ENCODE assay signal across 8 mouse cellular contexts in the genomic region with DNA sequence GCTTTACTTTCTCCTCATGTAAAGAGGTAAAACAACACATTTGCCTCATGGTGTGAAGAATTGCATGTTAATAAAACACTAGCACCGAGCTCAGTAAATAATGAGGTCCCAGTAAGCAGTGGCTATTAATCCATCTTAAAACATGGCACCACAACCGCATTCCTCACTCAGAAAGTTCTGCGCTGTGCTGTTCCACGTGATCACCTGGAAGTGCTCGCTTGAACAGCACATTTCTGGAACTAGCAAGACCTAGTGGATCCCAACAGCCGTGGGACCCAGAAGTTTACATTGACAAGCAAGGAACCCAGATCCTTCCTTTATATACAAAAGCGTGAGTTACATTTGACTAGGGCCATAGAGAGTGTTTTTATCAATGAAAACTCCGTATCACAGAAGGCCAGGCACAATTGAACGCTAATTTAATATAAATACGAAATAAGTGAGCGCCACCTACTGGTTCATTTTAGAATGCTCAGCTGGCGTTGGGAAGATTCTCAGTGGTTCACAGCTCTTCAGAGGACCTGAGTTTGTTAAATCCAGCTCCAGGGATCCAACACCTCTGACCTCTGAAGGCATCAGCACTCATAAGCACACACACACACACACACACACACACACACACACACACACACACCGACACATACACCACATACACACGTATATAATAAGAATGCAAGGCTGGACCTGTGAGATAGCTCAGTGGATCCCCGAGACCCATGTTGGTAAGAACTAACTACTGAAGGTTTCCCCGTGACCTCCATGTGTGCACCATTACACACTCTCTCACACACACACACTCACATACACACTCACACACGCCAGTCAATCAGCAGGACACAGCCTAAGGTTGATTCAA. TPM values are rescaled to one million over a fixed set of nuclear protein-coding genes. Genes with fewer than 3 reads are reported as not detected.
A peak's percentile ranks its signal among the peaks of the same experiment; 100 is the strongest.
DNase-seq lines count a peak whose midpoint lies in the region; ATAC-seq lines count a peak whose summit lies in the region.

No protein-coding gene starts in this region.

- peak; percentile 42 for DNase-seq in urinary bladder, postnatal 14 days (ENCODE audit: low spot score)
- DNase-seq in urinary bladder, adult 18-20 months (ENCODE audit: low spot score in 2 of 2): no peak
- DNase-seq in cerebellum, postnatal 14 days: peak; percentile 74 to 78
- DNase-seq in frontal cortex, postnatal 36 days (ENCODE audit: low spot score in 2 of 2): peak; percentile 55 to 76
- DNase-seq in neural tube, embryonic 10.5 days (ENCODE audit: extremely low spot score, low spot score): peak; percentile 66
- DNase-seq in urinary bladder, adult 2 months (ENCODE audit: low spot score): no peak

- H3K4me3 ChIP-seq in kidney, embryonic 16.5 days (ENCODE audit: low read length): 0 out of 2 replicates have a peak overlapping the region, but pooled peaks have one; percentile 2
- H3K4me3 ChIP-seq in liver, embryonic 16.5 days (ENCODE audit: low read depth, low read length): no peak overlapping the region

- H3K4me2 ChIP-seq in kidney, embryonic 16.5 days (replicated peaks; ENCODE audit: low read depth, low read length): peak overlapping the region; percentile 41; the same call in 1 of the 2 replicates
- H3K4me2 ChIP-seq in liver, embryonic 16.5 days (ENCODE audit: low read depth, low read length): peak overlapping the region; percentile 4; the same call in 1 of the 2 replicates

- peaks cover 7% of the 10 kb centered on the region; the same call in 1 of the 2 replicates for H3K4me1 ChIP-seq in kidney, embryonic 16.5 days (ENCODE audit: insufficient read depth, low read length)
- no peaks in the 10 kb centered on the region for H3K4me1 ChIP-seq in liver, embryonic 16.5 days (ENCODE audit: control insufficient read depth, low read depth, low read length)

- 36% methylated on average over 17 of the region's 17 CpGs for WGBS in kidney, embryonic 16.5 days
- WGBS in liver, embryonic 16.5 days (ENCODE audit: insufficient replicate concordance): 29% methylated on average over 17 of the region's 17 CpGs

- ATAC-seq in kidney, embryonic 16.5 days (ENCODE audit: low FRiP score, low TSS enrichment): peak; percentile 29; the same call in 1 of the 2 replicates
- ATAC-seq in liver, embryonic 16.5 days (ENCODE audit: low read depth): no peak

- no peak overlapping the region for H3K9ac ChIP-seq in kidney, embryonic 16.5 days (replicated peaks; ENCODE audit: low read length)
- H3K9ac ChIP-seq in liver, embryonic 16.5 days (ENCODE audit: low read depth, low read length): no peak overlapping the region

- no peaks in the 10 kb centered on the region for H3K27me3 ChIP-seq in kidney, embryonic 16.5 days (ENCODE audit: insufficient read depth, low read length)
- H3K27me3 ChIP-seq in liver, embryonic 16.5 days (ENCODE audit: control insufficient read depth, insufficient read depth, low read depth, low read length): no peaks in the 10 kb centered on the region

- H3K9me3 ChIP-seq in kidney, embryonic 16.5 days (ENCODE audit: low read length): no peaks in the 10 kb centered on the region
- H3K9me3 ChIP-seq in liver, embryonic 16.5 days (replicated peaks; ENCODE audit: control insufficient read depth, low read length): no peaks in the 10 kb centered on the region

- no peak overlapping the region for H3K27ac ChIP-seq in kidney, embryonic 16.5 days (ENCODE audit: low read length)
- no peak overlapping the region for H3K27ac ChIP-seq in liver, embryonic 16.5 days (ENCODE audit: low read length)

- H3K36me3 ChIP-seq in kidney, embryonic 16.5 days (ENCODE audit: insufficient read depth, low read length): no peaks in the 10 kb centered on the region
- no peaks in the 10 kb centered on the region for H3K36me3 ChIP-seq in liver, embryonic 16.5 days (ENCODE audit: control insufficient read depth, insufficient read depth)

RNA-seq across cellular contexts. Expression of gene Rack1, which starts 25.5 kb away (rescaled TPM):
- polyA plus RNA-seq in kidney, embryonic 16.5 days (2015; fragmentation: Nextera tagmentation; extraction: Ambion mirVana): 712 and 779 TPM in 2 replicates
- 395 and 402 TPM in 2 replicates for polyA plus RNA-seq in liver, embryonic 16.5 days (2015; fragmentation: Nextera tagmentation; extraction: Ambion mirVana)
- 1,217 and 1,275 TPM in 2 replicates for polyA plus RNA-seq in urinary bladder, adult 2 months (2012; rRNA removed)

RNA-seq across cellular contexts. Expression of gene Trim41, which starts 42.5 kb away (rescaled TPM):
- 7.1 and 7.2 TPM in 2 replicates for polyA plus RNA-seq in kidney, embryonic 16.5 days (2015; fragmentation: Nextera tagmentation; extraction: Ambion mirVana)
- polyA plus RNA-seq in liver, embryonic 16.5 days (2015; fragmentation: Nextera tagmentation; extraction: Ambion mirVana): 1.6 and 1.8 TPM in 2 replicates
- polyA plus RNA-seq in urinary bladder, adult 2 months (2012; rRNA removed): 34.8 and 37.5 TPM in 2 replicates

RNA-seq across cellular contexts. Expression of gene Trim7, which starts 51.3 kb away (rescaled TPM):
- polyA plus RNA-seq in kidney, embryonic 16.5 days (2015; fragmentation: Nextera tagmentation; extraction: Ambion mirVana): 4.4 and 4.8 TPM in 2 replicates
- 0.11 and 0.14 TPM in 2 replicates for polyA plus RNA-seq in liver, embryonic 16.5 days (2015; fragmentation: Nextera tagmentation; extraction: Ambion mirVana)
- 14.9 and 16.1 TPM in 2 replicates for polyA plus RNA-seq in urinary bladder, adult 2 months (2012; rRNA removed)

RNA-seq across cellular contexts. Expression of gene Gm12184, which starts 51.8 kb away (rescaled TPM):
- 0.86 and 1.2 TPM in 2 replicates for polyA plus RNA-seq in kidney, embryonic 16.5 days (2015; fragmentation: Nextera tagmentation; extraction: Ambion mirVana)
- 0.22 and 0.40 TPM in 2 replicates for polyA plus RNA-seq in liver, embryonic 16.5 days (2015; fragmentation: Nextera tagmentation; extraction: Ambion mirVana)
- polyA plus RNA-seq in urinary bladder, adult 2 months (2012; rRNA removed): 20.8 and 23.2 TPM in 2 replicates

Comparison
In these comparisons a context has a peak if more than half of its experiments do, and no peak if none do; other contexts are left out.
1. DNase-seq: peak in urinary bladder, postnatal 14 days (single experiment), cerebellum, postnatal 14 days (2 of 2), frontal cortex, postnatal 36 days (2 of 2) and neural tube, embryonic 10.5 days (single experiment); none in urinary bladder, adult 18-20 months (0 of 2) and urinary bladder, adult 2 months (single experiment).